Mouse (Mus musculus) monocyte, adult 59 days (primary cell): Measurements from ENCODE around the gene Gm3543. TPM values are rescaled to one million over a fixed set of nuclear protein-coding genes. Genes with fewer than 3 reads are reported as not detected.

Experiments
- total RNA-seq, 2 experiments: library from RNA; stranded (reverse); gene quantifications; one replicate each; pipeline ENCODE4 v1.2.4; 2023

Gm3543 gene
- not detected for total RNA-seq

GRCm38 (mm10) chr14:41983225-41983624, at the start of gene Gm3543:
Gene Gm3543 (minus strand): TSS chr14:41983325.

GRCm38 (mm10) chr14:41967827-41968226, 15.3 kb downstream of the Gm3543 start, which contains the start of gene Gm6401:
Gene Gm6401 (minus strand): TSS chr14:41967927.

GRCm38 (mm10) chr14:41943695-41944094, 39.4 kb downstream of the Gm3543 start, which contains the start of gene 1700024B05Rik:
Gene 1700024B05Rik (plus strand): TSS chr14:41943995.

Other genes starting within 250 kb of the Gm3543 start
- not detected for gene Gm7929, start 232.7 kb downstream of the Gm3543 start, total RNA-seq
- not detected for gene Gm47189, start 210.9 kb downstream of the Gm3543 start, total RNA-seq
- not detected for gene Gm7980, start 76.0 kb downstream of the Gm3543 start, total RNA-seq
- not detected for gene 1700049E17Rik1, start 58.4 kb downstream of the Gm3543 start, total RNA-seq
- gene 1700024B05Rik, start 39.3 kb downstream of the Gm3543 start, total RNA-seq = not detected
- gene Gm6401, start 15.4 kb downstream of the Gm3543 start, total RNA-seq = not detected
- gene Gm7951, start 134.0 kb upstream of the Gm3543 start, total RNA-seq = not detected
- not detected for gene Gm17027, start 179.3 kb upstream of the Gm3543 start, total RNA-seq
- not detected for gene Gm3573, start 207.5 kb upstream of the Gm3543 start, total RNA-seq